Mouse (Mus musculus): ENCODE measurements around the gene Six3. TPM values are rescaled to one million over a fixed set of nuclear protein-coding genes. Genes with fewer than 3 reads are reported as not detected.

The Six3 gene
- polyA plus RNA-seq, 1 experiment from 2014 or later = not detected

- no peak for ATAC-seq (ENCODE audit: low read depth)
- H3K4me1 ChIP-seq (ENCODE audit: control insufficient read depth, low read depth, low read length) = no peaks in the 10 kb centered on the region
- no peak overlapping the region for H3K27ac ChIP-seq (ENCODE audit: low read length)
- no peaks in the 10 kb centered on the region for H3K9me3 ChIP-seq (replicated peaks; ENCODE audit: control insufficient read depth, low read length)
- no peaks in the 10 kb centered on the region for H3K36me3 ChIP-seq (ENCODE audit: control insufficient read depth, insufficient read depth)
- WGBS (ENCODE audit: insufficient replicate concordance) = 4% methylated on average over 13 of the region's 13 CpGs
- H3K27me3 ChIP-seq (ENCODE audit: control insufficient read depth, insufficient read depth, low read depth, low read length) = peaks cover 89% of the 10 kb centered on the region
- no peak overlapping the region for H3K9ac ChIP-seq (ENCODE audit: low read depth, low read length)
- no peak overlapping the region for H3K4me3 ChIP-seq (ENCODE audit: low read depth, low read length)
- no peak overlapping the region for H3K4me2 ChIP-seq (ENCODE audit: low read depth, low read length)
Observed at GRCm38 (mm10) chr17:85609621-85610392, 3.6 kb upstream of the Six3 start.

- Histone ChIP-seq H3K4me3 (ENCODE audit: low read depth, low read length) (no peak overlapping the region), H3K27me3 (ENCODE audit: control insufficient read depth, insufficient read depth, low read depth, low read length) (peaks cover 89% of the 10 kb centered on the region), H3K4me2 (ENCODE audit: low read depth, low read length) (no peak overlapping the region), H3K4me1 (ENCODE audit: control insufficient read depth, low read depth, low read length) (no peaks in the 10 kb centered on the region), H3K9ac (ENCODE audit: low read depth, low read length) (no peak overlapping the region), H3K27ac (ENCODE audit: low read length) (no peak overlapping the region), H3K36me3 (ENCODE audit: control insufficient read depth, insufficient read depth) (no peaks in the 10 kb centered on the region), H3K9me3 (replicated peaks; ENCODE audit: control insufficient read depth, low read length) (no peaks in the 10 kb centered on the region)
- 7% methylated on average over 11 of the region's 11 CpGs for WGBS (ENCODE audit: insufficient replicate concordance)
- ATAC-seq (ENCODE audit: low read depth) = no peak
Observed at GRCm38 (mm10) chr17:85610393-85611115, 2.9 kb upstream of the Six3 start.

- H3K36me3 ChIP-seq (ENCODE audit: control insufficient read depth, insufficient read depth) = no peaks in the 10 kb centered on the region
- no peaks in the 10 kb centered on the region for H3K9me3 ChIP-seq (replicated peaks; ENCODE audit: control insufficient read depth, low read length)
- no peak for ATAC-seq (ENCODE audit: low read depth)
- H3K4me1 ChIP-seq (ENCODE audit: control insufficient read depth, low read depth, low read length) = no peaks in the 10 kb centered on the region
- no peak overlapping the region for H3K4me3 ChIP-seq (ENCODE audit: low read depth, low read length)
- H3K9ac ChIP-seq (ENCODE audit: low read depth, low read length) = no peak overlapping the region
- no peak overlapping the region for H3K27ac ChIP-seq (ENCODE audit: low read length)
- peaks cover 95% of the 10 kb centered on the region for H3K27me3 ChIP-seq (ENCODE audit: control insufficient read depth, insufficient read depth, low read depth, low read length)
- 5% methylated on average over 19 of the region's 19 CpGs for WGBS (ENCODE audit: insufficient replicate concordance)
- H3K4me2 ChIP-seq (ENCODE audit: low read depth, low read length) = no peak overlapping the region
Observed at GRCm38 (mm10) chr17:85611521-85612515, 1.6 kb upstream of the Six3 start.

- WGBS (ENCODE audit: insufficient replicate concordance) = 2% methylated on average over 31 of the region's 31 CpGs
- ATAC-seq (ENCODE audit: low read depth) = no peak
- H3K4me2 ChIP-seq (ENCODE audit: low read depth, low read length) = no peak overlapping the region
- no peaks in the 10 kb centered on the region for H3K4me1 ChIP-seq (ENCODE audit: control insufficient read depth, low read depth, low read length)
- no peaks in the 10 kb centered on the region for H3K9me3 ChIP-seq (replicated peaks; ENCODE audit: control insufficient read depth, low read length)
- no peak overlapping the region for H3K4me3 ChIP-seq (ENCODE audit: low read depth, low read length)
- H3K36me3 ChIP-seq (ENCODE audit: control insufficient read depth, insufficient read depth) = no peaks in the 10 kb centered on the region
- H3K27me3 ChIP-seq (ENCODE audit: control insufficient read depth, insufficient read depth, low read depth, low read length) = peaks cover 100% of the 10 kb centered on the region
- no peak overlapping the region for H3K9ac ChIP-seq (ENCODE audit: low read depth, low read length)
- H3K27ac ChIP-seq (ENCODE audit: low read length) = no peak overlapping the region
Observed at GRCm38 (mm10) chr17:85612526-85613265, 712 bp upstream of the Six3 start.

GRCm38 (mm10) chr17:85614011-85614721 is 758 bp downstream of the Six3 start:
- WGBS (ENCODE audit: insufficient replicate concordance) = 3% methylated on average over 30 of the region's 30 CpGs
- H3K4me1 ChIP-seq (ENCODE audit: control insufficient read depth, low read depth, low read length) = no peaks in the 10 kb centered on the region

GRCm38 (mm10) chr17:85614722-85615331 is 1.4 kb downstream of the Six3 start:
- Histone ChIP-seq H3K9ac (ENCODE audit: low read depth, low read length) (no peak overlapping the region), H3K9me3 (replicated peaks; ENCODE audit: control insufficient read depth, low read length) (no peaks in the 10 kb centered on the region), H3K27me3 (ENCODE audit: control insufficient read depth, insufficient read depth, low read depth, low read length) (peaks cover 100% of the 10 kb centered on the region), H3K4me3 (ENCODE audit: low read depth, low read length) (no peak overlapping the region), H3K4me2 (ENCODE audit: low read depth, low read length) (no peak overlapping the region), H3K36me3 (ENCODE audit: control insufficient read depth, insufficient read depth) (no peaks in the 10 kb centered on the region), H3K27ac (ENCODE audit: low read length) (no peak overlapping the region), H3K4me1 (ENCODE audit: control insufficient read depth, low read depth, low read length) (no peaks in the 10 kb centered on the region)
- ATAC-seq (ENCODE audit: low read depth) = no peak
- WGBS (ENCODE audit: insufficient replicate concordance) = 2% methylated on average over 38 of the region's 38 CpGs

More at GRCm38 (mm10) chr17:85614011-85614721, 758 bp downstream of the Six3 start:
- no peak overlapping the region for H3K4me2 ChIP-seq (ENCODE audit: low read depth, low read length)
- no peaks in the 10 kb centered on the region for H3K9me3 ChIP-seq (replicated peaks; ENCODE audit: control insufficient read depth, low read length)
- no peak overlapping the region for H3K27ac ChIP-seq (ENCODE audit: low read length)
- no peak overlapping the region for H3K4me3 ChIP-seq (ENCODE audit: low read depth, low read length)
- ATAC-seq (ENCODE audit: low read depth) = no peak
- H3K27me3 ChIP-seq (ENCODE audit: control insufficient read depth, insufficient read depth, low read depth, low read length) = peaks cover 100% of the 10 kb centered on the region
- no peak overlapping the region for H3K9ac ChIP-seq (ENCODE audit: low read depth, low read length)
- no peaks in the 10 kb centered on the region for H3K36me3 ChIP-seq (ENCODE audit: control insufficient read depth, insufficient read depth)

- Histone ChIP-seq H3K9ac (ENCODE audit: low read depth, low read length) (no peak overlapping the region), H3K9me3 (replicated peaks; ENCODE audit: control insufficient read depth, low read length) (no peaks in the 10 kb centered on the region), H3K27me3 (ENCODE audit: control insufficient read depth, insufficient read depth, low read depth, low read length) (peaks cover 100% of the 10 kb centered on the region), H3K27ac (ENCODE audit: low read length) (no peak overlapping the region), H3K4me2 (ENCODE audit: low read depth, low read length) (no peak overlapping the region), H3K4me1 (ENCODE audit: control insufficient read depth, low read depth, low read length) (no peaks in the 10 kb centered on the region), H3K36me3 (ENCODE audit: control insufficient read depth, insufficient read depth) (no peaks in the 10 kb centered on the region), H3K4me3 (ENCODE audit: low read depth, low read length) (no peak overlapping the region)
- no peak for ATAC-seq (ENCODE audit: low read depth)
- 0% methylated on average over 4 of the region's 4 CpGs for WGBS (ENCODE audit: insufficient replicate concordance)
Observed at GRCm38 (mm10) chr17:85615586-85615985, 2.2 kb downstream of the Six3 start.

Measured in liver, embryonic 16.5 days (tissue).